Mouse (Mus musculus): Measurements from ENCODE around the gene Ccl4.

Gene Ccl4

DNA sequence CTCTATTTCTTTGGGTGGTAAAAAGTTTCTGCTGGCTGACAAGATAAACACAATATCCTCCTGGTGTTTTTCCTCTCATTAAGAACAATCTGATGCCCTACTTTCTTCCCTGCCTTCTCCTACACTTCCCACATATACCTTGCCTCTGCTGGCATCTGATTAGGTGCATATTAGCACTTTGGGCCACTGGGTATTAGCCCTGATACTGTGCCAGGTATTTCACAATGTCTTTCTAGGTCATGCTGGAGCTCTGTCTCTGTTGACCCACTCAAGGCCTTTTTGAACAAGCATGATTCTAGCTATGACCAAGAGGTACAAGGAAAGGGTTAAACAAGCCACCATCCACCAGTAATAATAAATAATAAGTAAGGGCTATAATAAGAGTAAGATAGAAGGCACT, 9.4 kb downstream of the Ccl4 start:
- DNase-seq (ENCODE audit: low read depth, low spot score): no peak

DNA sequence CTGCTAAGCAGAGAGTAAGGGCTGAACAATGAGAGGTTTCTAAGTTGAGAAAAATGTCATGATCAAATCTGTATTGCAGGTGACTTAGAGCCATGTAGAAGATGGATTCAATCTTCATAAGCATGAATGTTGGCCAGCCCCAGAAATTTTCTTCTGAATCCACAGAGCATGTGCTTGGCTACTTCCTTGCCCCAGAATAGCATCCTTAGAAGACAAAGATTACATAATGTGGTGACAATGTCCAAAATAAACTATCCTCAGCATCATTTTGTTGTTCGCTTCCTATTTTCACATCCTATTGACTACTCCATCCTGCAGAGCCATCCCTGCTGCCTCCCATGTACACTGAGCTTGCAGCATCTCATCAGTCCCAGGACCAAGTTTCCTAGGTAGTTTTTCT, 13.3 kb downstream of the Ccl4 start:
- DNase-seq (ENCODE audit: low read depth, low spot score): no peak

DNA sequence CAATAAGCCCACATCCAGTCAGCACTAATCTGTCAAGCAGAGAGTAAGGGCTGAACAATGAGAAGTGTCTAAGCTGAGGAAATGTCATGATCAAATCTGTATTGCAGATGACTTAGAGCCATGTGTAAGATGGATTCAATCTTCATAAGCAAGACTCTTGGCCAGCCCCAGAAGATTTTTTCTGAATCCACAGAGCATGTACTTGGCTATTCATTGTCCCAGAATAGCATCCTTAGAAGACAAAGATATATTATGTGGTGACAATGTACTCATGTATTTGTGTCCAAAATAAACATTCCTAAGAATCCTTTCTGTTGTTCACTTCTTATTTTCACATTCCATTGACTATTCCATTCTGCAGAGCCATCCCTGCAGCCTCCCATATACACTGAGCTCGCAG, 27.5 kb downstream of the Ccl4 start:
- no peak for DNase-seq (ENCODE audit: low read depth, low spot score)

DNA sequence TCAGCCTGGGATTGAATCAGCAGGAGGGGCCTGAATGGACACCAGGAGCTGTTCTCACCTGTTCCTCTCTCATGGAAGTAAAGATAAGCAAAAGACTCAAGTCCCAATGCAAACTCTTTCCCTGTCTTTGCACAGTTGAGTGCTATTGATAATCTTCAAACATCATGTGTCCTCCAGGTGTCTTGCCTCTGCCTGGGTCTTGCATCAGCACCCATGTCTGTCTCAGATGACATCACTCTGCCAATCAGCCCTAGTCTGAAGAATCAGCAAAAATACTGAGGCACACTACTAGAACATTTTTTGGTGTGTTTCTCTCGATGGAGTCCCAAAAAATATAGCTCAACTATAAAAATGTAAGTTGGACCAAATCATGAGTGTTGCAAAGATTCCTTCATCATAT, 29.6 kb downstream of the Ccl4 start:
- no peak for DNase-seq (ENCODE audit: low read depth, low spot score)

DNA sequence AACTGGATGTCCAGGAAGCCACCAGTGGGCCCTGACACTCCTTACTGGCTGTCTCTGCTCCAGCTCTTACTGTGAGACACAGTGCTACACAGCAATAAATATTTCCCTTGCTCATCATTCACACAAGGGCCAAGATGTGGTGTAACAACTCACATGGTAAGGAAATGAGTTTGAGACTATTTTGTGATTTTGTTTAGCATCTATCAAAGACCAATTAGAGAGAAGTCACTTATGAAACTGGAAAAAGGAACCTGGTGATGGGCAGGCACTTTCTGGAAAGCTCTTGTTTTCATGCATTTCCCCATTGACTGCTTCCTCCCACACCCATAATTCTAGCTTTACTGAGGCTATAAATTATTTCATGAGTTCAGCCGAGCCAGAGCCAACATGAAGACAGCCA, 41.3 kb downstream of the Ccl4 start, which contains the start of gene Wfdc17:
Wfdc17 (plus strand) TSS at position 287 of the 400 bp plus-strand sequence.
- no peak for DNase-seq (ENCODE audit: low read depth, low spot score)

DNA sequence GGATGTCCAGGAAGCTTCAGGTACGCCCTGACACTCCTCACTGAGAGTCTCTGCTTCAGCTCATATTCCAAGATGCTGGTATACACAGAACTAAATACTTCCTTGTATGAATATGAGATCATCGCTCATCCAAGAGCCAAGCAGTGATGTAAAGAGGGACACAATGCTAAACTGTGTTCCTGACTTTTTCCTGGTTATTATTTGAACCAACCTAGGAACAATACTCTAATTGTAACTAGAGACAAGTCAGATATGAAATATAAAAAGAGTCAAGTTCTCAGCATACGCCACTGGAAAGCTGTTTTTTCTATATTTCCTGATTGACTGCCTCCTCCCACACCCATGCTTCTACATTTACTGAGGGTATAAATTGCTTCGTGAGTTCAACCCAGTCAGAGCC, 46.3 kb downstream of the Ccl4 start, which contains the start of gene Wfdc18:
Wfdc18 (plus strand) TSS at position 301 of the 400 bp plus-strand sequence.
- no peak for DNase-seq (ENCODE audit: low read depth, low spot score)

DNA sequence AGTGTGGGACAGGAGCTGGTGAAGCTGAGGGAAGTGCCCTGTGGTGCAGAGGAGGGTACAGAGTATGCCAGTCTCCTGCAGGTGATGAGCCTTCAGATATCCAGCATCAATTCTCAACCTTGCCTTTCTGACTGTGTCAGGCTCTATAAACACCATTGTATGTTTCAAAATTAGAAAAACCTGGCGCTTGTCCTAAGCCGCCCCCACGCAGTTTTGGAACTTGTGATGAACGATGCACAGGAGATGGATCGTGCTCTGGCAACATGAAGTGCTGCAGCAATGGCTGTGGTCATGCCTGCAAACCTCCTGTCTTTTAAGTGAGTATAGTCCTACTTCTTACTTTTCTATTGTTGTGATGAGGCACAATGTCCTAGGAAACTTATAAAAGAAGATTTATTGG, 47.3 kb downstream of the Ccl4 start:
- DNase-seq (ENCODE audit: low read depth, low spot score): no peak

DNA sequence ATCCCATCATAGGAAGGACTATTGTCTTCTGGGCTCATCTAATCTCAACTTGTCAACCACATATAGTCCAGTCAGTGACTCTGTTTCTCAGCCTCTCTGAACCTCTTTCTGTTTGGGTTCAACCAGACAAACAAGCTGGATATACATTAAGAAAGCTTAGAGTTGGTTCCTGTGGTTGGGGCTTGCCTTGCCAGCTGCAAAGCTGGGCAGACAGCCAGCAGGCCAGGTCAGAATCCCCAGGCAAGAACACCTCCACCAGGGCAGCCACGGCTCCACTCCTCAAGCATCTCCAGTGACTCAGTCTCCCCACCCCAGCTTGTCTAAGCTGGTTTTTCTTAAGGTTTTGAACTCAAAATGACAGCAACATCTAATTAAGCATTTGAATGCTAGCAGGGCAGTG, 50.3 kb downstream of the Ccl4 start:
- no peak for DNase-seq (ENCODE audit: low read depth, low spot score)

DNA sequence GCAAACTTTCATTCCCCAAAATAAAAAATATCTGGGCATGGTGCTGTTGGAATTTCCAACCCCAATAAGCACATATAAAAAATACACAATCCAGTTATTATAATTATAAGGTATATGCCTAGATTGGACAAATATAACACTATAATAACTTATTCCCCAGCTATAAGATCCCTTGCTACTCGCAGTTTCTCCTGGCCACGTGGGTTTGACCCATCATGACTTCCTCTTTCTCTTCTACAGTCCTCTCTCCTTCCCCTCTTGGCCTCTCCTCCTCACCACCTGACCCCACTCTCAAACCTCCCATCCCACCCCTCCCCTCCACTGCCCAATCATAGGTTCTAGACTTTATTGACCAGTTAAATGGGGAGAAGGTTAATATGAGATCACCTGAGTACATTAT, 51.5 kb downstream of the Ccl4 start:
- no peak for DNase-seq (ENCODE audit: low read depth, low spot score)
